Mouse (Mus musculus): ENCODE measurements at regions not wholly inside any gene's neighbourhood (a gene's known extent, or its start where the extent isn't known, plus 50 kb on each side); places are given as distances from the start of the nearest gene placed in this dataset.

DNA sequence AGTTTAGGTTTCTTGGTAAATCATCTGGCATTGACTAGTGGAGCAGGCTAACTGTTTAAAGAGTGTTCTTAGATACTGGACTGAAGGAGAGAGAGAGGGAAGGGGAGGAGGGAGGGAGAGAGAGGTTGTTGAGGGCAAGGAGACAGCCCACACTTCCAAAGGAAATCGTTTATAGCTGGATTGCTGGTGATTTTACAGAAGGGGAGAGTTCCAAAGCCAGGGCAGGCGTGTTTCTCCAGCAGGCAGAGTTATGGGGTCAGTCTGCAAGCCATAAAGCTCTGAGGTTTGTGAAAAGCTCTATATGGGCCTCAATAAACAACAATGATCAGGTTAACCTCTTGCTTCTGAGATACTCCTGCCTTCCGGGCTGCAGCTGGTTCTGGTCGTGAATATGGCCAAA lies 163.9 kb downstream of the Nuf2 start:
- H3K27me3 ChIP-seq (ENCODE audit: control insufficient read depth, insufficient read depth, low read length) = no peaks in the 10 kb centered on the region
- peaks cover 0 to 3% of the 10 kb centered on the region in 2 experiments; a peak in 1 of 4 replicates for H3K4me1 ChIP-seq (ENCODE audit: control insufficient read depth in 2 of 2, insufficient read depth in 2 of 2, low read length in 2 of 2)
- 53% methylated on average over 4 of the region's 4 CpGs for WGBS
- no peak overlapping the region for H3K9ac ChIP-seq (ENCODE audit: low read length)
- H3K9me3 ChIP-seq (ENCODE audit: control insufficient read depth, low read length) = no peaks in the 10 kb centered on the region
- H3K4me2 ChIP-seq (ENCODE audit: low read length) = no peak overlapping the region
- H3K27ac ChIP-seq (replicated peaks in 1 of 2; ENCODE audit: control insufficient read depth in 1 of 2, insufficient read depth in 1 of 2, low read depth in 2 of 2, low read length in 2 of 2) = no peak overlapping the region
- H3K36me3 ChIP-seq (ENCODE audit: control insufficient read depth, insufficient read depth, low read length) = no peaks in the 10 kb centered on the region
- H3K4me3 ChIP-seq (ENCODE audit: control insufficient read depth in 1 of 2, insufficient read depth in 1 of 2, low read depth in 1 of 2, low read length in 2 of 2) = no peak overlapping the region
- ATAC-seq (ENCODE audit: insufficient number of reproducible peaks, insufficient read depth, low FRiP score, low read depth) = no peak

DNA sequence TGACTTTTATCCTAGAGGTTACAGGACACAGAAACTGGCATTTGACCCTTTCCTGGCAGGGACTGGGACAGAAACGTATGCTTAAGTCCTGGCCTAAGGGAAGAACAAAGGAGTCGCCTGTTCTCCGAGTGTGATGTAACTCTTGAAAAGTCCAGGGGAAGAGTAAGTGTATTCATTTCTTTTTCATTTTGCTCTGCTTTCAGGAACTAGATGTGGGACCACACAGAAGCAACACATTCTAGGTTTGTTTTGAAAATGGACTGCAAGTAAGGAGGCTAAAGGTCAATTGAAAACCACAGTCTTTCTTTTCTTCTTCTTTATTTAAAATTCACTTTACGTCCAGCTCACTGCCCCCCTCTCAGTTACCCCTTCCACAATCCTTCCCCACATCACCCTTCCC lies 168.7 kb downstream of the Nuf2 start:
- H3K4me3 ChIP-seq (ENCODE audit: control insufficient read depth in 1 of 2, insufficient read depth in 1 of 2, low read depth in 1 of 2, low read length in 2 of 2) = no peak overlapping the region
- no peak for ATAC-seq (ENCODE audit: insufficient number of reproducible peaks, insufficient read depth, low FRiP score, low read depth)

DNA sequence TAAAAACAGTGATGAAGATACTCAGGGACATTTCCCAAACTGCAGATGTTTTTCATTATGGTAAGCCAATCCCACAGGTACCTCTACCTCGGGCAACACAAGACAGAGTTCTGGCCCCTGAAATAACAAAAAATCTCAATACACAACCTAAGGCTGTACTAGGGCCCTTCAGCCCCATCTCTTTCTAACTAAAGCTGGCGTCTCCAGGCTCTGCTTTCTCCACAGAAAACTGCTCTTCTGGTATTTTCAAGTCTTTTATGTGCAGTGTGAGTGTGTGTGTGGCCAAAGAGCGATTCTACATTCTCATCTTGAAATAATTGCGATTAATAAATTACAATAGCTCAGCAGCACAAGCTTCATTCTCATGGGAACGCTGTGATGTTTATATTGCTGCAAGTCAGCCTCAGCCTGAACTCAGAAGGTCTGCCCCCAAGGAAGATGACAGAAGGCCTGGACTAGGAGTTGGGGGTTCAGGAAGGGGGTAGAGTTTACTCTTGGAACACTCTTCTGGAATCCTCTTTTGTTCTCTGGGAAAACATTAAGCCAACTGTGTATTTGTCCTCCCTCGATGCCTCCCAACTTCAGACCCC lies 173.5 kb downstream of the Nuf2 start:
- Histone ChIP-seq H3K4me1 (ENCODE audit: control insufficient read depth in 2 of 2, insufficient read depth in 2 of 2, low read length in 2 of 2) (no peaks in the 10 kb centered on the region), H3K4me3 (ENCODE audit: control insufficient read depth in 1 of 2, insufficient read depth in 1 of 2, low read depth in 1 of 2, low read length in 2 of 2) (no peak overlapping the region), H3K36me3 (ENCODE audit: control insufficient read depth, insufficient read depth, low read length) (no peaks in the 10 kb centered on the region), H3K27me3 (ENCODE audit: control insufficient read depth, insufficient read depth, low read length) (no peaks in the 10 kb centered on the region), H3K27ac (replicated peaks in 1 of 2; ENCODE audit: control insufficient read depth in 1 of 2, insufficient read depth in 1 of 2, low read depth in 2 of 2, low read length in 2 of 2) (no peak overlapping the region), H3K9me3 (ENCODE audit: control insufficient read depth, low read length) (no peaks in the 10 kb centered on the region), H3K4me2 (ENCODE audit: low read length) (no peak overlapping the region), H3K9ac (ENCODE audit: low read length) (no peak overlapping the region)
- WGBS = 76% methylated on average over 6 of the region's 6 CpGs
- no peak for ATAC-seq (ENCODE audit: insufficient number of reproducible peaks, insufficient read depth, low FRiP score, low read depth)

More for the DNA sequence above, 168.7 kb downstream of the Nuf2 start:
- Histone ChIP-seq H3K36me3 (ENCODE audit: control insufficient read depth, insufficient read depth, low read length) (no peaks in the 10 kb centered on the region), H3K9ac (ENCODE audit: low read length) (no peak overlapping the region), H3K4me2 (ENCODE audit: low read length) (no peak overlapping the region), H3K27ac (replicated peaks in 1 of 2; ENCODE audit: control insufficient read depth in 1 of 2, insufficient read depth in 1 of 2, low read depth in 2 of 2, low read length in 2 of 2) (no peak overlapping the region), H3K4me1 (ENCODE audit: control insufficient read depth in 2 of 2, insufficient read depth in 2 of 2, low read length in 2 of 2) (no peaks in the 10 kb centered on the region), H3K9me3 (ENCODE audit: control insufficient read depth, low read length) (no peaks in the 10 kb centered on the region), H3K27me3 (ENCODE audit: control insufficient read depth, insufficient read depth, low read length) (no peaks in the 10 kb centered on the region)
- WGBS = 76% methylated on average over 4 of the region's 4 CpGs

- H3K36me3 ChIP-seq (ENCODE audit: control insufficient read depth, insufficient read depth, low read length) = no peaks in the 10 kb centered on the region
- H3K4me2 ChIP-seq (ENCODE audit: low read length) = no peak overlapping the region
- no peak overlapping the region for H3K27ac ChIP-seq (replicated peaks in 1 of 2; ENCODE audit: control insufficient read depth in 1 of 2, insufficient read depth in 1 of 2, low read depth in 2 of 2, low read length in 2 of 2)
- no peak overlapping the region for H3K9ac ChIP-seq (ENCODE audit: low read length)
- WGBS = 71% methylated on average over 5 of the region's 5 CpGs
- no peak overlapping the region for H3K4me3 ChIP-seq (ENCODE audit: control insufficient read depth in 1 of 2, insufficient read depth in 1 of 2, low read depth in 1 of 2, low read length in 2 of 2)
- ATAC-seq (ENCODE audit: insufficient number of reproducible peaks, insufficient read depth, low FRiP score, low read depth) = no peak
- H3K9me3 ChIP-seq (ENCODE audit: control insufficient read depth, low read length) = no peaks in the 10 kb centered on the region
- no peaks in the 10 kb centered on the region for H3K27me3 ChIP-seq (ENCODE audit: control insufficient read depth, insufficient read depth, low read length)
- H3K4me1 ChIP-seq (ENCODE audit: control insufficient read depth in 2 of 2, insufficient read depth in 2 of 2, low read length in 2 of 2) = no peaks in the 10 kb centered on the region
Measured at GRCm38 (mm10) chr1:169354021-169354420, 177.2 kb downstream of the Nuf2 start.

GRCm38 (mm10) chr1:169347692-169348091 lies 183.6 kb downstream of the Nuf2 start:
- no peaks in the 10 kb centered on the region for H3K36me3 ChIP-seq (ENCODE audit: control insufficient read depth, insufficient read depth, low read length)
- 44% methylated on average over 2 of the region's 2 CpGs for WGBS

GRCm38 (mm10) chr1:169346876-169347275 lies 184.4 kb downstream of the Nuf2 start:
- WGBS = 81% methylated on average over 1 of the region's 1 CpGs
- no peaks in the 10 kb centered on the region for H3K9me3 ChIP-seq (ENCODE audit: control insufficient read depth, low read length)
- no peak for ATAC-seq (ENCODE audit: insufficient number of reproducible peaks, insufficient read depth, low FRiP score, low read depth)

More at GRCm38 (mm10) chr1:169347692-169348091, 183.6 kb downstream of the Nuf2 start:
- Histone ChIP-seq H3K4me2 (ENCODE audit: low read length) (no peak overlapping the region), H3K27me3 (ENCODE audit: control insufficient read depth, insufficient read depth, low read length) (no peaks in the 10 kb centered on the region), H3K4me3 (ENCODE audit: control insufficient read depth in 1 of 2, insufficient read depth in 1 of 2, low read depth in 1 of 2, low read length in 2 of 2) (no peak overlapping the region), H3K9ac (ENCODE audit: low read length) (no peak overlapping the region), H3K9me3 (ENCODE audit: control insufficient read depth, low read length) (no peaks in the 10 kb centered on the region), H3K4me1 (ENCODE audit: control insufficient read depth in 2 of 2, insufficient read depth in 2 of 2, low read length in 2 of 2) (no peaks in the 10 kb centered on the region), H3K27ac (replicated peaks in 1 of 2; ENCODE audit: control insufficient read depth in 1 of 2, insufficient read depth in 1 of 2, low read depth in 2 of 2, low read length in 2 of 2) (no peak overlapping the region)
- ATAC-seq (ENCODE audit: insufficient number of reproducible peaks, insufficient read depth, low FRiP score, low read depth) = no peak

GRCm38 (mm10) chr1:169341131-169341530 lies 190.1 kb downstream of the Nuf2 start:
- Histone ChIP-seq H3K4me3 (ENCODE audit: control insufficient read depth in 1 of 2, insufficient read depth in 1 of 2, low read depth in 1 of 2, low read length in 2 of 2) (no peak overlapping the region), H3K9me3 (ENCODE audit: control insufficient read depth, low read length) (no peaks in the 10 kb centered on the region), H3K27me3 (ENCODE audit: control insufficient read depth, insufficient read depth, low read length) (no peaks in the 10 kb centered on the region), H3K36me3 (ENCODE audit: control insufficient read depth, insufficient read depth, low read length) (no peaks in the 10 kb centered on the region), H3K4me1 (ENCODE audit: control insufficient read depth in 2 of 2, insufficient read depth in 2 of 2, low read length in 2 of 2) (no peaks in the 10 kb centered on the region), H3K27ac (replicated peaks in 1 of 2; ENCODE audit: control insufficient read depth in 1 of 2, insufficient read depth in 1 of 2, low read depth in 2 of 2, low read length in 2 of 2) (no peak overlapping the region), H3K4me2 (ENCODE audit: low read length) (no peak overlapping the region), H3K9ac (ENCODE audit: low read length) (no peak overlapping the region)
- no peak for ATAC-seq (ENCODE audit: insufficient number of reproducible peaks, insufficient read depth, low FRiP score, low read depth)
- WGBS = 73% methylated on average over 1 of the region's 1 CpGs

More at GRCm38 (mm10) chr1:169346876-169347275, 184.4 kb downstream of the Nuf2 start:
- H3K36me3 ChIP-seq (ENCODE audit: control insufficient read depth, insufficient read depth, low read length) = no peaks in the 10 kb centered on the region
- H3K27ac ChIP-seq (replicated peaks in 1 of 2; ENCODE audit: control insufficient read depth in 1 of 2, insufficient read depth in 1 of 2, low read depth in 2 of 2, low read length in 2 of 2) = no peak overlapping the region
- no peak overlapping the region for H3K9ac ChIP-seq (ENCODE audit: low read length)
- H3K27me3 ChIP-seq (ENCODE audit: control insufficient read depth, insufficient read depth, low read length) = no peaks in the 10 kb centered on the region
- H3K4me1 ChIP-seq (ENCODE audit: control insufficient read depth in 2 of 2, insufficient read depth in 2 of 2, low read length in 2 of 2) = no peaks in the 10 kb centered on the region
- no peak overlapping the region for H3K4me3 ChIP-seq (ENCODE audit: control insufficient read depth in 1 of 2, insufficient read depth in 1 of 2, low read depth in 1 of 2, low read length in 2 of 2)
- no peak overlapping the region for H3K4me2 ChIP-seq (ENCODE audit: low read length)

- no peaks in the 10 kb centered on the region for H3K36me3 ChIP-seq (ENCODE audit: control insufficient read depth, insufficient read depth, low read length)
- no peak overlapping the region for H3K4me3 ChIP-seq (ENCODE audit: control insufficient read depth in 1 of 2, insufficient read depth in 1 of 2, low read depth in 1 of 2, low read length in 2 of 2)
- no peak overlapping the region for H3K4me2 ChIP-seq (ENCODE audit: low read length)
- H3K9ac ChIP-seq (ENCODE audit: low read length) = no peak overlapping the region
- ATAC-seq (ENCODE audit: insufficient number of reproducible peaks, insufficient read depth, low FRiP score, low read depth) = no peak
- no peaks in the 10 kb centered on the region for H3K9me3 ChIP-seq (ENCODE audit: control insufficient read depth, low read length)
- no peak overlapping the region for H3K27ac ChIP-seq (replicated peaks in 1 of 2; ENCODE audit: control insufficient read depth in 1 of 2, insufficient read depth in 1 of 2, low read depth in 2 of 2, low read length in 2 of 2)
- no peaks in the 10 kb centered on the region for H3K27me3 ChIP-seq (ENCODE audit: control insufficient read depth, insufficient read depth, low read length)
- 31% methylated on average over 4 of the region's 4 CpGs for WGBS
- H3K4me1 ChIP-seq (ENCODE audit: control insufficient read depth in 2 of 2, insufficient read depth in 2 of 2, low read length in 2 of 2) = no peaks in the 10 kb centered on the region
Measured at GRCm38 (mm10) chr1:169338461-169338860, 192.8 kb downstream of the Nuf2 start.
